Mouse (Mus musculus): ENCODE data around the gene Pik3ca.
A peak's percentile ranks its signal among the peaks of the same experiment; 100 is the strongest.

Pik3ca gene

GRCm38 (mm10) chr3:32505841-32506240 is 108.4 kb downstream of the Pik3ca start:
- no peak for DNase-seq

GRCm38 (mm10) chr3:32506366-32507225 is 109.1 kb downstream of the Pik3ca start:
- no peak for DNase-seq

DNA sequence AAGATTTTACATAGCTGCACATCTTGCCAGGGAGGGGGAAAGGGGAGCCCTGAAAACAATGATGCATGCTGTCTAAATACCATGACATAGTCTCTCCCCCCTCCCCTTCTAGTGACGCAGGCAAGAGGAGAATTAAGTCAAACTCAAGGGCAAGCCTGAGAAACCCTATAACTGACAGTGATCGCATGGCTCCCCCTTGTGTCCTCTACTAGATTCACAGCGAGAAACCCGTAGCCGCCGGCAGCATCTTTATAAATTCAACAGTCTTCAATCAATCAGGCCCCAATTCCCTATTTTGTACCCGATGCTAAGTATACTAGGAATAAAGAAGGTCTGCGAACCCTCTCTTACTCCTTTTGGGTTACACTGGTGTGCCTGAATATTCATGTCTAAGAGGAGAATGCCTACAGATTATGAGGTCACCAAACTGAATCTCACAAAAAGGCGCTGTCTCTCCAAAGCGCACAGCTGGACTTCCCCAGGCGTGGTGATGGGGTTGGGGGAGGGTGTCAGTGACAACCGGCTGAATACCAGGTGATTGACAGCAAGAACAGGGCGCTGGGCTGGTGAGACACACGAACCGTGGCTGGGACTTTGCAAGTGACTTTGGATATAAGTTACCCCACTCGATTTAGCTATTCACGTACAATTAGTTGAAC is 111.3 kb downstream of the Pik3ca start:
- DNase-seq: peak; percentile 78

DNA sequence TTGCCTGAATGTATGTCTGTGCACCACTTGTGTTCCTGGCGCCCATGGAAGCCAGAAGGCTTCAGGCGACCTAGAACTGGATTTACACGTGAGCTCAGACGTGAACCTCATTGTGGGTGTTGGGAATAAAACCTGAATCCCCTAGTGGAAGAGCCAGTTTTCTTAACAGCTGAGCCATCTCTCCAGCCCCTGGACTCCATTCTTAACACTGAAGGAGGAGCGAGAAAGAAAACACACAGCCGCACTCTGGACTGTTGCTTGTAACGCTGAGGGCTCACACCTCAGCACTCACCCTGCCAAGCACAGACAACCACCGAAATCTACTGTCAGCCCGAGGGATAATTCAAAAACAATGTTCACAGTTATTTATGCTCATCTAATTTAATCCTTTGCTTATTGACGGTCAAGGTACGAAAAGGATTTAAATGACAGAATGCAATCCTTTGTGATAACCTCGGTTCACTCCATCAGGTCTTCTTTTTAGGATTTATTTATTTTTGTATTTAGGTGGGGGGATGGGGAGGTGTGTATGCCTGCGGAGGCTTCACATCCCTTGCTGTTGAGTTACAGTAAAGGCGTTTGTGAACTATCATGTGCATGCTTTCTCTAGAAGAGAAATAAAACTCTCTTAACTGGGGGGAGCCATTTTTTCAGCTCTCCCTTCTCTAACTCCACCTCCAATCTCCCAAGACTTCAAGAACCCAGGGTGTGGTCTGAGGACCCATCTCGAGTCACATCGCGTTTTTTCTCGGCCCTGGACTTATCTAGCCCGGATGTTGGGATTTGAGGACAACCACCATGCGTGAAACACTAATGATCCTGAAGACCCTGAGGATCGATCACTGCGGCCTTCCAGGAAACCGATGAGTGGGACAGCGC is 112.3 kb downstream of the Pik3ca start, which contains the start of gene Zfp639:
TSS of gene Zfp639 (plus strand) at position 764 of the 879 bp plus-strand sequence.
- no peak for DNase-seq

GRCm38 (mm10) chr3:32510375-32511190 is 113.1 kb downstream of the Pik3ca start:
- DNase-seq: peak; percentile 97

DNA sequence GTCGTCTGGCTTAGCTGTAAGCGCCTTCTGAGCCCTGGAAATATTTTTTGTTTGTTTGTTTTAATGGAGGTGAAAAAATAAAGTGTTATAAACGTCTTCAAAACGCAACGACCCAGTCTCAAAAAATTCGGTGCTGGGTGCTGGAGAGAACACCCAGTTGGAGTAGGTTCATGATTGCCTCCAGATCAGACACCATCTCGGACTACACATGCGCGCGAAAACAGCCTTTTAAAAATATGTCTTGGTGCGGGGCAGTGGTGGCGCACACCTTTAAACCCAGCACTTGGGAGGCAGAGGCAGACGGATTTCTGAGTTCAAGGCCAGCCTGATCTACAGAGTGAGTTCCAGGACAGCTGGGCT is 113.7 kb downstream of the Pik3ca start:
- DNase-seq: peak; percentile 33

- DNase-seq: no peak
These were observed 115.3 kb downstream of the Pik3ca start for GRCm38 (mm10) chr3:32512686-32513284.

DNA sequence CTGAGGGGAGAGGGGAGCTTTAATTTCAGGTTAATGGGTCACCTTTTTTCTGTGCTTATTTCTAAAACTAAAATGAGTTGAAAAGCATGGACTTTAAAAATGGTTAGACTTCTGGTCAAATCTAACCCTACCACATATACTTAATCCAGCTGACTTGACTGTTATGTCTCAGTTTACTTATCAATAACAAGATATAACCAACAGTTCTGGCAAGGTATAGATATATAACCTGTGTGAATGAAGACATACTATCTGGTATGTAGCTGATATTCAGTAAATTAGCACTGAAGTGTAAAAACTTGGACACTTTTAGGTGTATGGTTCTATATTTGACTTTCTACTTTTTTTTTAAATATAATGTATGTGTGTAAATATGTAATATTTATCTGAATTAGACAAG is 116.1 kb downstream of the Pik3ca start:
- DNase-seq: no peak
